Mouse (Mus musculus): ENCODE measurements around the gene Bicd1. TPM values are rescaled to one million over a fixed set of nuclear protein-coding genes. Genes with fewer than 3 reads are reported as not detected.

Bicd1 gene
- total and polyA plus RNA-seq, 2 experiments from 2014 or later, result 28.4 to 47.5 TPM

DNA sequence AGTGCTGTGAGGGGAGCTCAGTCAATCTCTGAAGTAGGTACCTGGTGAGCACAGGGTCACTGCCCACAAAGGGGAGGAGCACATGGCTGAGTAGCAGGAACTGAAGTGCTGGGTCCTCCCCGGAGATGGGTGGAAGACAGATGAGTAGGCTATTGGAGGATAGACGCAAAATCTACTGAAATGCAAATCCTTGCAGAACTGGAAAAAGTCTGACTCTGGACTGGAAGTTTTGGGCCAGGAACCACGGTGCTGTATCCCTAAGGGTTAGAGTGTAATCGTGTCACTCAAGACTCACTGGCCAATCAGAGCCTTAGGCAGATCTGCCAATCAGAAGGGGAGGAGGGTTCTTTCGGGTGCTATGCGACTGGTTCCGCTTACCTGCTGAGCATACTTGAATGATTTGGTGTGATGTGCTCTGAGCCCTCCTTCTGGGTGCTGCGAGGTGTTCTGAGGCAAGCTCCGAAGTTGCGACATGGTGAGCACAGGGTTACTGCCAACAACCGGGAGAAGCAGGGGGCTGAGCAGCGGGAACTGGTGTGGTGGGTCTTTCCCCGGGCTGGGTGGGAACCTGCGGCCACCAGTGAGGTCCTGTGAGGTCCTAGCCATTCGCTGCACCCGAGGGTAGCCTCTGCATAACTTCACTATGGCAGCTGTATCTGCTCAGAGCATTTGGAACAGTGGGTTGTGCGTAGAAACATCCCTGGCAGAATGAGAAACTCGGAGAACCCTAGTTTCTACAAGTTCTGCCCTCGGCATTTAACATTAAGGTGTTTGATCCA, 157.2 kb downstream of the Bicd1 start:
- H3K4me3 ChIP-seq (ENCODE audit: low read depth, low read length), result peak overlapping the region; percentile 43
- DNase-seq (peak; percentile 72), ATAC-seq (peak; percentile 96)
- no peaks in the 10 kb centered on the region for H3K36me3 ChIP-seq (ENCODE audit: insufficient read depth)
- 2% methylated on average over 19 of the region's 19 CpGs for WGBS
- no peak for TF ChIP-seq CTCF (IDR thresholded peaks at IDR 0.05; ENCODE audit: low read depth)
- peak overlapping the region; percentile 77 for H3K4me2 ChIP-seq (ENCODE audit: low read depth)
- H3K4me1 ChIP-seq (ENCODE audit: insufficient read depth), result no peaks in the 10 kb centered on the region
- H3K27me3 ChIP-seq (ENCODE audit: insufficient read depth, low read length), result no peaks in the 10 kb centered on the region
- H3K27ac ChIP-seq (ENCODE audit: low read depth, low read length), result no peak overlapping the region
- H3K9ac ChIP-seq, result peak overlapping the region; percentile 22; the same call in 1 of the 2 replicates
- H3K9me3 ChIP-seq (ENCODE audit: low read length), result no peaks in the 10 kb centered on the region

DNA sequence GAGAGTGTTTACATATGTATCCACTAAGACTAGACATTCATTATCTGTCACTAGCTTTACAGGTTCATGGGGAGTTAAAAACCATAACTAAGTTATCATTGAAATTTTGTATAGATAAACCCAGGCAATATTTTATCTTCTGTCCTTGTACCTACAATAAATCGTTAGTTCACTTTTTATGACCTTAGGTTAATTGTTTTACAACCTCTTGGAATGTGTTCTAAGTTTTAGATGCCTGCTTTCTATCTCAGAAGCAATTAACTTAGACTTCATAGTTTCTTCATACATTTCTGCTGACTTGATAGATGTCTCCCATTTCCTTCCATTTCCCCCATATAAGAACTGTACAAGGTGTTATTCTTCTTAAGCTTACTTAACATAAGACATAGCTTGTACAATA, 158.5 kb downstream of the Bicd1 start:
- Histone ChIP-seq H3K27ac (ENCODE audit: low read depth, low read length) (no peak overlapping the region), H3K4me1 (ENCODE audit: insufficient read depth) (no peaks in the 10 kb centered on the region), H3K36me3 (ENCODE audit: insufficient read depth) (no peaks in the 10 kb centered on the region), H3K4me3 (ENCODE audit: low read depth, low read length) (no peak overlapping the region), H3K9me3 (ENCODE audit: low read length) (no peaks in the 10 kb centered on the region), H3K27me3 (ENCODE audit: insufficient read depth, low read length) (no peaks in the 10 kb centered on the region), H3K9ac (no peak overlapping the region), H3K4me2 (ENCODE audit: low read depth) (no peak overlapping the region)
- 96% methylated on average over 1 of the region's 1 CpGs for WGBS
- ATAC-seq (no peak), DNase-seq (no peak)
- no peak for TF ChIP-seq CTCF (IDR thresholded peaks at IDR 0.05; ENCODE audit: low read depth)

DNA sequence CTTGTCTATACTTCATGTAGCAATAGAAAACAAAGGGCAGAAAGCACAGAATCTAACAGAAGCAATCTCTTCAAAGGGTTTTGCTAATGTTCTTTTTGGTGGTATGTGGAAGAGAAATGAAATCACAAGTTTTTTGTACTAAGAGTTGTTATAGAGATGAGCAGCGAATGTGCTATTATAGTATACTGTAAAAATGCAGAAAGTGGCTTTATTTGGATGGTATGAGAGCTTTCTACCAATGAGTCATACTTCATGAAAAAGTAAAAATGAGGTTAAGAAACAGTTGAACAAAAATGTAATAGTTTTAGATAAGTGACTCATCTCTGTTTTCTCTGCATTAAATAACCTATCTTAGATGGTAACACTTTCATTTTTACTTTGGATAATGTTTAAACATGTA, 165.6 kb downstream of the Bicd1 start:
- Histone ChIP-seq H3K4me1 (ENCODE audit: insufficient read depth) (no peaks in the 10 kb centered on the region), H3K9ac (no peak overlapping the region), H3K4me2 (ENCODE audit: low read depth) (no peak overlapping the region), H3K9me3 (ENCODE audit: low read length) (no peaks in the 10 kb centered on the region), H3K27me3 (ENCODE audit: insufficient read depth, low read length) (no peaks in the 10 kb centered on the region), H3K4me3 (ENCODE audit: low read depth, low read length) (no peak overlapping the region), H3K27ac (ENCODE audit: low read depth, low read length) (no peak overlapping the region), H3K36me3 (ENCODE audit: insufficient read depth) (no peaks in the 10 kb centered on the region)
- DNase-seq, result no peak
- 91% methylated on average over 1 of the region's 1 CpGs for WGBS
- TF ChIP-seq CTCF (IDR thresholded peaks at IDR 0.05; ENCODE audit: low read depth), result no peak
- no peak for ATAC-seq

DNA sequence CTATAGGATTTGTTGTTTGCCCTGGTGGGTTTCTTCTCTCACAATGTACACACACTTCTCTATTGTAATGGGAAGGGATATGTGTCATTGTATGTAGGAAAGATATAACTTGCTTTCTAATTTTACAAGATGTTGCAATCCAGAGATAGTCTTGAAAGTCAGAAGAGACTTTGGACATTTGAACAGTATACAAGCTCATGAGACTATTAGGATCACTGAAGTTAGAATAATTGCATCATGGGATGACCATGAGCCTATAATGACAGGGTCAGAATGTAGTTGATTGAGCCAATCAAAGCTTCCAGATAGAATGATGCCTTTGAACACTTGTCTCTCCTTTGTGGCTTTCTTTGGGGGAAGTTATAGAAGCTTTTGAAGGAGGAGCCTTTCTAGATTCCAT, 171.4 kb downstream of the Bicd1 start:
- DNase-seq (no peak), ATAC-seq (no peak)
- Histone ChIP-seq H3K4me1 (ENCODE audit: insufficient read depth) (no peaks in the 10 kb centered on the region), H3K4me2 (ENCODE audit: low read depth) (no peak overlapping the region), H3K27ac (ENCODE audit: low read depth, low read length) (no peak overlapping the region), H3K9ac (no peak overlapping the region), H3K27me3 (ENCODE audit: insufficient read depth, low read length) (no peaks in the 10 kb centered on the region), H3K9me3 (ENCODE audit: low read length) (no peaks in the 10 kb centered on the region), H3K36me3 (ENCODE audit: insufficient read depth) (no peaks in the 10 kb centered on the region), H3K4me3 (ENCODE audit: low read depth, low read length) (no peak overlapping the region)
- TF ChIP-seq CTCF (IDR thresholded peaks at IDR 0.05; ENCODE audit: low read depth), result no peak

DNA sequence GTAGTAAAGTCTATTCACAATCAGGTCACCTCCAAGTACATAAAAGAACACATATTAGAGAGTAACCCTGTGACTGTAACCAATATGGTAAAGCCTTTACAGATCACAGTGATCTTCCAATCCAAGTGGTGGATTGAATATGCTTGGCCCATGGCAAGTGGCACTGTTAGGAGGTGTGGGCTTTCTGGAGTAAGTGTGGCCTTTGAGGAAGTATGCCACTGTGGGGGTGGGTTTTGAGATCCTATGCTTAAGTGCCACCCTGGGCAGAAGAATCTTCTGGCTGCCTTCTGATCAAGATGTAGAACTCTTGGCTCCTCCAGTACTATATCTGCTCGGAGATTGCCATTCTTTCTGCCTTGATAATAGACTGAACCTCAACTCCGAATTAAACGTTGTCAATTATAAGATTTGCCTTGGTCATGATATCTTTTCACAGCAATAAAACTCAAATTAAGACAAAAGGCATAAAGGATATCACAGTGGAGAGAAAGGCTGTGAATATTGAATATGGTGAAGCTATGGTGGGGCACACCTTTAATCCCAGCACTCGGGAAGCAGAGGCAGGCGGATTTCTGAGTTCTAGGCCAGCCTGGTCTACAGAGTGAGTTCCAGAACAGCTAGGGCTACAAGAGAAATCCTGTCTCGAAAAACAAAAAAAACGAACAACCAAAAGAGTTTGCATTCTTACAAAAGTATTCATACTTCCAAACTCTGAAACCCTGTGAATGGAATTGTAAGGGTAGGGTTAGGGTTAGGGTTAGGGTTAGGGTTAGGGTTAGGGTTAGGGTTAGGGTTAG, 177.2 kb downstream of the Bicd1 start:
- Histone ChIP-seq H3K27ac (ENCODE audit: low read depth, low read length) (no peak overlapping the region), H3K36me3 (ENCODE audit: insufficient read depth) (no peaks in the 10 kb centered on the region), H3K9me3 (ENCODE audit: low read length) (0 out of 2 replicates have a peak, but pooled peaks cover 5% of the 10 kb centered on the region), H3K4me2 (ENCODE audit: low read depth) (no peak overlapping the region), H3K27me3 (ENCODE audit: insufficient read depth, low read length) (no peaks in the 10 kb centered on the region), H3K4me1 (ENCODE audit: insufficient read depth) (no peaks in the 10 kb centered on the region), H3K4me3 (ENCODE audit: low read depth, low read length) (no peak overlapping the region), H3K9ac (no peak overlapping the region)
- no peak for TF ChIP-seq CTCF (IDR thresholded peaks at IDR 0.05; ENCODE audit: low read depth)
- DNase-seq, result no peak
- ATAC-seq, result no peak
- WGBS, result 93% methylated on average over 7 of the region's 7 CpGs

Small RNA genes within 50 kb of the gene (microRNA-seq; reads per million reads assigned to microRNA genes)
- gene Gm24307, result 0 reads per million in 2 experiments

Other genes with a start within 250 kb of the Bicd1 start
- gene Amn1, start 220.2 kb upstream of the Bicd1 start, total RNA-seq (2014; rRNA removed), result 64.8 and 80.2 TPM in 2 replicates
- gene Amn1, start 220.2 kb upstream of the Bicd1 start, polyA plus RNA-seq (2015; fragmentation: Nextera tagmentation; extraction: Ambion mirVana), result 93.8 and 101 TPM in 2 replicates
- 25.7 and 32.8 TPM in 2 replicates for gene Resf1, start 99.5 kb upstream of the Bicd1 start, total RNA-seq (2014; rRNA removed)
- gene Resf1, start 99.5 kb upstream of the Bicd1 start, polyA plus RNA-seq (2015; fragmentation: Nextera tagmentation; extraction: Ambion mirVana), result 18.0 and 24.0 TPM in 2 replicates

Measured in forebrain, postnatal 0 days (tissue).